Mouse (Mus musculus) liver, embryonic 14.5 days (tissue): ENCODE measurements around the gene Crabp2.

ENCODE experiments used
- CTCF ChIP-seq: IDR thresholded peaks from 2 replicates; pipeline ENCODE4 v1.5.1; 2016; ENCODE audit warnings: antibody characterized with exemption, low read depth, control low read depth
- EP300 ChIP-seq: IDR thresholded peaks from 2 replicates; pipeline ENCODE4 v1.6.1; 2016; ENCODE audit warnings: antibody characterized with exemption, low read depth

DNA sequence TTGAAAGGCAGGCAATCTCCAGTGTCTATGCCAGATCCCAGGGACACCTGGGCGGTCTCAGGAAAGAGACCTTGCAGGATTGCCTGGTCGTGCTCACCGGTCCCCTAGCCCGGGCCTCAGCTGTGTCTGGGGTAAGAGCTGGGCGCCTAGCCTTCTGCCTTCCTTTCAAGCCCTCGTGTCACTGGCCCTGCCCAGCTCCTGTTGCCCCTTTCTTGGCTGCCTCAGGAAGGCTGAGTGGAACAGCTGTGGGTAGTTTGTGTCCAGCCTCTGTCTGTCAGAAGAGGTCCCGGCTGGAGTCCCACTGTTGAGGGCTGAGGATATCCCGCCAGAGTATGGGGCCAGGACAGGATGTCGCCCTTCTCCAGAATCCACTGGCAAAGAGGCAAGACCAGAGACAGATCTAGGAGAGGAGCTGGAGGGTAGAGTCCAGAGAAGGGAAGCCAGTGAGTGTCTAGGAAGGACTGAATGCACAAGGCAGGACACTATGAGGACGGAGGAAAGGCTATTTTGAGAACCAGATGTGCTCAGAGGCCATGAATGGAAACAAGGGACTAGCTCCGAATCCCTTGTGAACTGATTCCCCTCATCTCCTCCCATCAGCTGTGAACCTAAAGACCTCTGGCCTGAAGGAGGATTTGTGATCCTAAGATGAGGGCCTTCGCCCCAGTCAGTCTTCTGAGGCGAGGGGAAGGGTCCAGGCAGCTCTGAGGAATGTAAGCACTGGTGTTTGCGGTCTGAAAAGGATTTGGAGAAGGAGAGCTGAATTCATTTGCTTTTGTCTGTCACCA is 25.3 kb downstream of the Crabp2 start:
- TF ChIP-seq CTCF (no peak), EP300 (no peak)
